In genomic region chrX:99358051-99358617, GRCm38 (mm10) we compare ENCODE assay signal across 9 mouse cellular contexts.
DNase-seq lines count a peak whose midpoint lies in the region; ATAC-seq lines count a peak whose summit lies in the region.
"Had no signal": no experiment of that assay in that cellular context is flagged by ENCODE, and none has a peak within 500 bp of the region (broad histone marks: within the 10 kb centered on the region; RNA-seq: fewer than 3 reads in every experiment).

No protein-coding gene starts in this region.

- no peaks in the 10 kb centered on the region for H3K36me3 ChIP-seq in heart, embryonic 11.5 days (ENCODE audit: control insufficient read depth, insufficient read depth, low read length)
- H3K36me3 ChIP-seq in heart, embryonic 13.5 days = no peaks in the 10 kb centered on the region

- peak overlapping the region; percentile 29; the same call in 1 of the 2 replicates for H3K27ac ChIP-seq in heart, embryonic 11.5 days (ENCODE audit: low read depth, low read length)
- peak overlapping the region; percentile 58 for H3K27ac ChIP-seq in heart, embryonic 13.5 days (replicated peaks)

- no peak overlapping the region for H3K4me3 ChIP-seq in heart, embryonic 11.5 days (ENCODE audit: low read depth, low read length)
- H3K4me3 ChIP-seq in heart, embryonic 13.5 days = no peak overlapping the region

- H3K4me2 ChIP-seq in heart, embryonic 11.5 days = no peak overlapping the region
- H3K4me2 ChIP-seq in heart, embryonic 13.5 days = peak overlapping the region; percentile 33

- peak; percentile 46; the same call in 1 of the 2 replicates for ATAC-seq in heart, embryonic 11.5 days (replicated peaks; ENCODE audit: insufficient number of reproducible peaks, low FRiP score, low TSS enrichment)
- ATAC-seq in heart, embryonic 13.5 days (ENCODE audit: extremely low read depth, insufficient number of reproducible peaks, low FRiP score, low TSS enrichment) = no peak

- no peak for DNase-seq in heart, adult 9 months (ENCODE audit: low spot score in 2 of 2)
- DNase-seq in cerebellum, adult 9-11 months = peak; percentile 49
- DNase-seq in lung, postnatal 36 days = peak; percentile 9
- DNase-seq in gastrocnemius, postnatal 4 days (ENCODE audit: low spot score in 2 of 2) = no peak
- no peak for DNase-seq in spleen, postnatal 14 days (ENCODE audit: low spot score in 2 of 2)
- DNase-seq in thymus, adult 18-20 months = no peak
- DNase-seq: B cell, adult 2 months had no signal

- H3K4me1 ChIP-seq in heart, embryonic 11.5 days (ENCODE audit: control insufficient read depth, insufficient read depth, low read length) = no peaks in the 10 kb centered on the region
- H3K4me1 ChIP-seq in heart, embryonic 13.5 days = peaks cover 30% of the 10 kb centered on the region

- H3K27me3 ChIP-seq in heart, embryonic 11.5 days (ENCODE audit: control insufficient read depth, insufficient read depth, low read length) = peaks cover 22% of the 10 kb centered on the region
- H3K27me3 ChIP-seq in heart, embryonic 13.5 days (replicated peaks) = peaks cover 70% of the 10 kb centered on the region

- H3K9me3 ChIP-seq in heart, embryonic 11.5 days (replicated peaks; ENCODE audit: control insufficient read depth, low read length) = no peaks in the 10 kb centered on the region
- H3K9me3 ChIP-seq in heart, embryonic 13.5 days = no peaks in the 10 kb centered on the region

- 31% methylated on average over 13 of the region's 13 CpGs for WGBS in heart, embryonic 11.5 days (ENCODE audit: insufficient replicate concordance)
- 19% methylated on average over 13 of the region's 13 CpGs for WGBS in heart, embryonic 13.5 days

- no peak overlapping the region for H3K9ac ChIP-seq in heart, embryonic 11.5 days (ENCODE audit: low read depth, low read length)
- H3K9ac ChIP-seq in heart, embryonic 13.5 days = 0 out of 2 replicates have a peak overlapping the region, but pooled peaks have one; percentile 7

Comparison
In these comparisons a context has a peak if more than half of its experiments do, and no peak if none do; other contexts are left out.
1. DNase-seq: peak in cerebellum, adult 9-11 months (single experiment) and lung, postnatal 36 days (single experiment); none in heart, adult 9 months (0 of 2), gastrocnemius, postnatal 4 days (0 of 2), spleen, postnatal 14 days (0 of 2) and thymus, adult 18-20 months (0 of 2).